Mouse (Mus musculus) adrenal gland, adult (tissue): ENCODE results near the gene Schip1.

ENCODE experiments used
- DNase-seq, 2 experiments: peaks; one replicate each; pipeline ENCODE4 v3.0.0; 2022 to 2023; ENCODE audit warnings: low spot score in 1 of 2; ENCODE audit not compliant: inconsistent age in 2 of 2

Gene Schip1

DNA sequence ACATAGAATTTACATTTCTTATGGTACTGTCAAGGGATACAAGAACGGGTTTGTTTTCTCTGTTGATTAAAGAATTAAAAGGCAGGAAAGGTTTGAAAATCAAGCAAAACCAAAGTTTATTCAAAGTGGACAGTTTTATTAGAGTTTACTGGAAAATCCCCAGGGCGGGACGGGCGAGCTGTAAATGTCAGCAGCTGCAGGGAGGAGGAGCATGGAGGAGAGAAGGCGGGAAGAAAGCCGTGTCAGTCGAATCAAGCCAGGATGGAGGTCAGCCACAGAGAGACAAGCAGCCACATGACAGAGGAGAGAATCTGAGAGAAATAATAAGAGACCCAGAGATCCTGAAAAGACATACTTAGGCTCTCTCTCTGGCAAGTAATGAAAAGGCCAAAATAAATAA lies 314.6 kb downstream of the Schip1 start:
- peak; percentile 6 to 19 for DNase-seq

DNA sequence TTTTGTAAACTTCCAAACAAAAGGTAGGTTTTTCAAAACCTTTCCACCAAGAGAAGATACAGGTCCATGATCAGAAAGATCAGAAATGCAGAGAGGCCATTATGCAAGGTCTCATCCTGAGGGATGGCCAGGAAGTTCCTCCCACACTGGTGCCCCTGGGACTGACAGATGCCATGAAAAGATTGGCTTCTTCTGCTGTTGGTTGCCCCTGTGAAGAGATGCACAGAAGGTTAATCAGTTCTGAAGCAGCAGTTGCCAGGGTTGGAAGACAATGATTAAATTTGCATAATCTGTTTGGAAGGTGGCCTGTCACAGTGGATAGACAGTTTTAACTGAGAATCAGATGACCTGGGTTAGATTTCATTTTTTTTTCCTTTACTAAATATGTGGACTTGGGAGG lies 319.1 kb downstream of the Schip1 start:
- DNase-seq, result no peak

DNA sequence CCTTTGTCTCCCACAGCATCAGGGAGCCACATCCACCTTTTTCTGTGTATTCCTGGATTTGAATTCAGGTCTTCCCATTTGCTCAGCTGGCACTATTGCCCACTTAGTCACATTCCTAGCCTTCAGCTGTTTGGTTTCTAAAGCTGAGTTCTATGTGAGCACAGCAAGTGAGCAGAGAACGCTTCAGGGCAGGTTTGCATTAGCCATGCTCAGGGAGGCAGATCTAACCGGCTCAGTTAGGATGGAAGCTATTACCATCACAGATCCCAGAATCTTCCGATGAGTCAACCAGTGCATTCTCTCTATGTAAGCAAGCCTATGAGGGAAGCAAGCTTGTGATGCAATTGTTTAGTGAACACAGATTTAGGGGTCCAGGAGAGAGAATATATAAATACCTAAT lies 320.9 kb downstream of the Schip1 start:
- DNase-seq, result no peak

DNA sequence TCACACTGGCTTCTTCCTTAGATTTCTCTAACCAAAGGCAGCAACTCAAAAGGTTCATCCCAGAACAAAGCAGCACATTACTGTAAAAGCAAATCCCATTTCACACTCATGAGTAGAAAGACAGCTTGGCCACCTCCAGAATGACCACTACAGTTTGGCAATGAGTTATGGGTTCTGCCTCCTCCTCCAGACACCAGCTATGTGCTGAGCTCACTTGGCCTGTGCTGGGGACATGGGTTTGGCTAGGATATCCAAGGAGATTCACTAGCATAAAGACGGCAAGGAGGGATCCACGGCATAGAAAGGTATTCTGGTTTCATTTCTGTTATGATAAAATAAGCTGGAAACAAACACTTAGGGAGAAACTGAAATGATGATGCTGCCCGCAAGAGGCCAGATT lies 323.4 kb downstream of the Schip1 start:
- DNase-seq, result no peak

DNA sequence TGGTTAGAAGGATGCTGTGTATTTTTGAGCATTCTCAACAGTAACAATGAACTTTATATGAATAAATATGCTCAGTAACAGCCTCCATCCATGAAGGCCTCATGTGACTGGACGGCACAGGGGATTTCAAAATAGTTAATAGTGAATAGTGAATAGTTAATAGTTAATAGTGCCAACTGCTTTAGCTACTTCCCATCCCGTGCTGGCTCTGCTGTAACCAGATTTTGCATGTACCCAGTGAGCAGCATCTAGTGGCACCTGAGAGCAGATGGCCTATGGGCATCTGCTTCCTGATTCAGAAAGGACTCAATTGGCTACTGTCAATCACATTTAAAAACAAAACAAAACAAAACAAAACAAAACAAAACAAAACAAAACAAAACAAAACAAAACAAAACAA lies 329.0 kb downstream of the Schip1 start:
- no peak for DNase-seq

DNA sequence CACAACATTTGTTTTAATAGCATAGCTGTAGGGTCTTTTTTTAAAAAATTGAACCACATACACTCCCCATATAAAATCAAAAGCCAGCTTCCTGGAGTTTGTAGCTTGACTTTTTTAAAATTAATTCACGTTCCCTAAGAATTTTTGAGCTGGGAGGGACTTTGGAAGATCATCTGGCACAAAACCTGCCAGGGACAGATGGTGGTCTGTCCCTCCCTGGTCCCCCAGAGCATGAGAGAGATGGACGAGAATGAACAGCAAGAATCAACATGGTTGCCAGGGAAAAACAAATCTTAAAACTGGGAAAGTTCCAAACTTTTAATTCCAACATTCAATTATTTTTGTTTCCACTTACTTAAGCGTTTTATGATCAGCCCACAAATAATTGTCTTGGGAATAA lies 334.1 kb downstream of the Schip1 start:
- no peak for DNase-seq

DNA sequence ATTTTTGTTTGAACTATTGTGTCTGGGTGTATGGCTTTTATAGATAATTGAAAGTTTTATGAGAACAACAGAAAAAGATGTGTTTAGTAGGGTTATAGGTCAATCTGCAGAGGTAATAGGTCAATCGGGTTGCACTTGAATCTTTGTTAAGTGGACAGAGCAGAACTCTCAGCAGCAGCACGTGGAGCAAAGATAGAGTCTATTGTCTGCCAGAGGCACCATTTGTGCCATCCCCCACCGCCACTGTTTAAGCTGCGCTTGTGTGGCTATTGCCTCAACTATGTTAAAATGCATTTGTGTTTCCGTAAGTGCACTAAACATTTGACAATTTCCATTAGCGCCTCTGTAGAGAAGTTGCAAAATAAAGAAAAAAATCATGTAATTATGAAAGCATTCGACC lies 335.5 kb downstream of the Schip1 start:
- DNase-seq, result no peak

DNA sequence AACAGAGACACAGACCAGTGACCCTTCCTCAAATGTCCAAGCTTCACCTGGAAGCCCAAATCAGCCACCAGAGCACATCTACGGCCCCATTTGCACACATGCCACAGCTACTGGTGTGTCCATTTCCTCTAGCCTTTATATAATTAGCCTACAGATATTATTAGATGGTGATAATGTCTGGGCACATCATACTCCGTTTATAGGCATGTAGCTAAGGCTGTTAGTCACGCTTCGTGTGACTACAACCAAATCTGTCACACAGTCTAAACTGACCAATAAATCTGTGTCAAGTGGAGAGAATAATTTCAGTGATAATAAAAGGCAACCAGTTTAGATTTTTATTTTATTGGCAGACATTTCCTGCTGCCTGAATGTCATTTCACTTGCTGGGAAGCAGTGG lies 338.7 kb downstream of the Schip1 start:
- DNase-seq, result no peak

DNA sequence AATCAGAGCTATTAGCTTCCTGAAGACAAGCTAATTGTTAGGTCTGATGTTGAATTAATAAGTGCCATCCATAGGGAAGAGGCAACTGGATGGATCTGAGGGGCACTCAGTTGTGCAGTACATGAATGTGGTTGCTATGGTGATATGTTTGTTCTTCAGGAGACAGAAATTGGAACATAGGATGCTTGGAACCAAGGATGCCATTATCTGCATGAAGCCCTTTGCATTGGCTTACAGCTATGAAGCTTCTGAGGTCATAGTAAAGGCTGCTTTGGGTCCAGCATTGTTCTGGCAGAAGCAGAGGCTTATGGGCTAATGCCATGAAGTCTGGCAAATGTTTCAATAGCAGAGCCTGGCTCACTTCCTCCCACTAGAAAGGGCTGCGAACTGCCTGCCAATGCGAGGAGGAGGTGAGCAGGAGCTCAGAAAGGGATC lies 339.2 kb downstream of the Schip1 start:
- DNase-seq, result no peak

DNA sequence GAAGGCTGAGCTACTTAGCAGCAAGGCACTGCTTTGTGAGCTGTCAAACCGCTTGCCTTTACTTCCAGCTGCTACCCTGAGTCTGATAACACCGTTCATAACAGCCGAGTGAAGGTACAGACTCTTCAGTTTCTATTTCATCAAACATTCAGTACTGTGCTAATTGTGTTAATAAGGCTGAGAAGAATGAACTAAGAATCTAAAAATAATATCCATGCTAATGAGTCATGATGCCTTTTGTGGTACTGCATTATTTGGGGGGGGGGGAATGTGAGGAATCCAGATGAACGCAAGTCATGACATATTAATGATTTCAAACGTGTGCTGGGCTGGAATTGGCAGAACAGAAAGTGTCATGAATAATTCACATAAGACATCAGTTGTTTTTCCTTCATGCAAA lies 341.1 kb downstream of the Schip1 start:
- no peak for DNase-seq

DNA sequence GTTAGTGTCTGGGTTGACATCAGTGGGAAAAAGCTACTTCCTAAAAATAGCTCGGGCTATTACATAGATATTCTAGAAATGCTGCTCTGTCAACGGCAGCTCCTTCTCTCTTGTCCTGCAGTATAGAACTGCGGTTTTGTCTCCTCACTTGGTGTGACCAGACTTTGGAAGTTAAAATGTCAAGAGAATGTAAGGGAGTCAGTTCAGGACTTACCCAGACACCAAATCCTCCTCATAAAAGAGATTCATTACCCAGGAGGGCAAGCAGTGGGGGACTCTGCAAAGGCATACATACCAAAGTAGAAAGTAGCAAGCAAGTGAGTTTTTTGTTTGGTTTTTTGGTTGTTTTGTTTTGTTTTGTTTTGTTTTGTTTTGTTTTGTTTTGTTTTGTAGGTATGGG lies 347.7 kb downstream of the Schip1 start:
- DNase-seq, result no peak

DNA sequence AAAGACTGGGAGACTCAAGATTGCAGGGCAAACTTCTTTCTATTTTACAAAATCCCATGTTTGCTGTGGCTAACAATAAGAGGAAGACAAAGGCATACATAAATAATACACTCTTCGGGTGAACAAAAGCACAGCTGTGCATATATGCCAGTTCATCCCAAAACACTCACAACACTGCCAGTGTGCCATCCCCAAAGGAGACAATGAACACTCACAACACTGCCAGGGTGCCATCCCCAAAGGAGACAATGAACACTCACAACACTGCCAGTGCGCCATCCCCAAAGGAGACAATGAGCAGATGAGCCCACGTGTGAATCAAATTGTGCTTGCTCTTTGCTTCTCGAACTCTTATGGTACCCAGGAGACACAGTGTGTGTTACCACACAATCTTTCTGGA lies 355.2 kb downstream of the Schip1 start:
- DNase-seq, result no peak

DNA sequence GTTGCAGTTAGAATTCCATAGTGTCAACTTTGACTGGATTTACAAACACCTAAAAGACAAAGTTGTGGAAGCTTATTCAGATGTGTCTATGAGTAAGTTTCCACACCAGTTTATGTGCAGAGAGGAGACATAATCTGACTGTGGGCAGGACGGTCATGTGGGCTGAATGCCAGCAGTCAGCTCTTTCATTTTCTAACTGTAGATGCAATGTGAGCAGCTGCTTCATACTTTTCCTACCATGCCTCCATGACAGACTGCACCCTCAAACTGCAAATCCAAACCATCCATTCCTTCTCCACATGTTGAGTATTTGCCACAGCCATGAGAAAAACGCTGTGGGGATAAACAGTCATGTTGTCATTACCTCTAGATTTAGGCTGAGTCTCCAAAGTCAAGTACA lies 356.3 kb downstream of the Schip1 start:
- no peak for DNase-seq

DNA sequence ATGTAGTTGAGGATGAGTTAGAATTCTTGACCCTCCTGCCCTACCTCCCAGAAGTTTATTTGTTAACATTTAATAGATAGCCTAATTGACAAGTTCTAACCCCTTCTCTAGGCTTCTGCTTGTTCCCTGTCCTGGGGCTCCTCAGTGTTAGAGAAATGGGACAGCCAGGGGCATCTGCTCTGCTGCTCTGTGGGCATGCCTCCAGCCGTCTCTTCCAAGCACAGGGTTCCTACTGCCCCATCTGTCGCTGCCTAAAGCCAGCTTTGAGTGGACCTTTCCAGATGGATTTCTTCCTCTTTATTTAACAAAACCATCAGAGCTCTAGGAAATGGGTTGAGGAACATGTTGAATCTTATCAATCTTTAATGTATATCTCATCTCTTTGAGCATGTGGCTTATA lies 357.2 kb downstream of the Schip1 start:
- no peak for DNase-seq

DNA sequence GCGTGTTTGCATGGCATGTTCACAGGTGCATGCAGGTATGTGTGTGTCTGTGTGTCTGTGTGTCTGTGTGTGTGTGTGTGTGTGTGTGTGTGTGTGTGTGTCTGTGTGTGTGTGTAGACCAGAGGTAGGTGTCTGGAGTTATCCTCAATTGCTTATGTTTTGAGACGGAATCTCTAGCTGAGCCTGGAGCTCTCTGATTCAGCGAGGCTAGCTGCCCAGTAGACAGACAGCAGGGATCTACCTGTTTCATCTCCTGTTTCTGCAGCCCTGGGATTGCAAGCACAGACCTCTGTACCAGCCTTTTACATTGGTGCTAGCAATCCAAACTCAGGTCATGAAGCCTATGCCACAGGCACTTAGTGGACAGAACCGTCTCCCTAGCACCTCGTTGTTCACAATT lies 363.5 kb downstream of the Schip1 start:
- DNase-seq, result no peak

DNA sequence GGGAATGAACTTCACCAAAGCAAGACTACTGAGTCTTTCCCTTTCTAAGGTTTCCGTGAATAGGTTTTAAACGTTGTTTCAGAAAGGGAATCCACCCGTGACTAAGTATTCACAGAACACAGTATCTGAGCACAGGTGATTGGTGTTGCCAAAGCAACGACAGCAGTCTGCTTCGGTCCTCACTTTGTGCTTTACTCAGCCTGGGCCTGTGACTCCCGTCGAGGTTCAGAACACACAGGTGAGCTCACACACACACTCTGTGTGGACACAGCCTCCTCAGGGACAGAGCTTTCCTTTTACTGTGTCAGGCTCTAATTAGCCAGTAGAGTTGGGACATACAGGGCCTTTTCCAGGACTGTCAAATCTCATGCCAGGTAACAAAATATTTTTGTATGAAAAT lies 369.8 kb downstream of the Schip1 start:
- DNase-seq, result no peak

DNA sequence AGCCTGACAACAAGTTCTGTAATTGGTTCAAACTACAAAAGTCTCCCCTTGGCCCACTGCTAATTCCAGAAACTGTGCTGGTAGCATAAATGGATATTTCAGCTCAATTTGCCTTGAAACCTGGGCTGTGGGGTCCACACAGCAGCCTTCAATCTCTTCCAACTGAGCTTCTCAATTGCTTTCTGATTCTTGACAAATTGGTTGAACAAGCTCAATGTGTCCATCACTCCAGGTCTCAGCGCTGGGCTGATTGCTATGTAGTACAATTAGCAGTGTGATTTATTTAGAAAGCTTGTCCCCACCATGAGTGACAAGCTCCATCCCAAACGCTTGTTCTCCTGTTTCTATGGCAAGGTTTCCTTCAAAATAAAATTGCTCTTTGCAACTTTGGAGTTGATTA lies 370.3 kb downstream of the Schip1 start:
- no peak for DNase-seq

DNA sequence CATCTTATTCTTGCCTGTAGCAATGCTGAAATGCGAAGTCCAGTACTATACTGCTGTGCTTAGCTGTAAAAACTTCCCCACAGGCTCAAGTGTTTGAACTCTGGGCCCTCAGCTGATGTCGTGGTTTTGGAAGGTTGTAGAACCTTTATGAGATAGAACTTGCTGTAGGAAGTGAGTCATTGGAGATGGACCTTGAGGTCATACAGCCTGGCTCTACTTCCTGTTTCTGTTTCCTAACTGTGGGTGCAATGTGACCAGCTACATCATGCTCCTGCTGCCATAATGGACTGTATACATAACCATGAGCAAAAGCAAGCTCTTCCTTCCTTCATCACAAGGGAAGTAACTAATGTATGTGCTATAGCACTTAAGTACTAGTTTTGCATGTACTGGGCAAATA lies 383.9 kb downstream of the Schip1 start:
- DNase-seq, result no peak

DNA sequence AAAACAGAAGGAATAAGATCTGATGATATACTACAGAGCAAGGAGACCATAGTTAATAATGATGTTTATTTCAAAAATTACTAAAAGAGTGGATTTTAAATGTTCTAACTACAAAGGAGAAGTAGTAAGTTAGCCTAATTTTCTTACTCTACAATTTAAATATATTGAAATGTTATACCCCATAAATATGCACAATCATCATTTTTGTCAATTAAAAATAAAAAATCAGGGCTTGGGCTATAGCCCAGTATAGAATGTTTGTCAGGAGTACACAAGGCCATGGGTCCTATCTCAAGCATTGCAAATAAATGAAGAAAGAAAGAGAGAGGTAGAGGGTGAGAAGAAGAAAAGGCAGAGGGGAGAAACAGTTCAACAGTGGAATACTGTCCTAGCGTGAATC lies 387.0 kb downstream of the Schip1 start:
- no peak for DNase-seq

DNA sequence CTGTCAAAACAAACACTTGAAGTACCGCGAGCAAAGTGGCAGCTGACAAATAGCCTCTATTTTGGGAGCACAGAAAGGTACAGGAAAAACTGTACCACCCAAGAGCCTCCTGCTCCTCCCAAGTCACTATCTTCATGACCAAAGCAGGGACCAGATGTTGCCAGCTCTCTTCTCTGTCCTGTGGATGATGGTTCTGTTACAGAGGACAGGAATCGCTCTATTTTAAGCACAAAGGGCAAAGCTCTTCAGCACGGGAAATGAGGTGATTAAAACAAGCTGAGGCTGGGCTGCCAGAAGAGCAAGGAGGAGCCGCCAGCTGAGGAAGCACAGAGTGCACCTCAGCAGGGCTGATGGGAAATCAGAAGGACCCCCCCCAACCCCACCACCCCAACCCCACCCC lies 388.7 kb downstream of the Schip1 start:
- DNase-seq, result peak in 1 of 2 experiments; percentile 38

DNA sequence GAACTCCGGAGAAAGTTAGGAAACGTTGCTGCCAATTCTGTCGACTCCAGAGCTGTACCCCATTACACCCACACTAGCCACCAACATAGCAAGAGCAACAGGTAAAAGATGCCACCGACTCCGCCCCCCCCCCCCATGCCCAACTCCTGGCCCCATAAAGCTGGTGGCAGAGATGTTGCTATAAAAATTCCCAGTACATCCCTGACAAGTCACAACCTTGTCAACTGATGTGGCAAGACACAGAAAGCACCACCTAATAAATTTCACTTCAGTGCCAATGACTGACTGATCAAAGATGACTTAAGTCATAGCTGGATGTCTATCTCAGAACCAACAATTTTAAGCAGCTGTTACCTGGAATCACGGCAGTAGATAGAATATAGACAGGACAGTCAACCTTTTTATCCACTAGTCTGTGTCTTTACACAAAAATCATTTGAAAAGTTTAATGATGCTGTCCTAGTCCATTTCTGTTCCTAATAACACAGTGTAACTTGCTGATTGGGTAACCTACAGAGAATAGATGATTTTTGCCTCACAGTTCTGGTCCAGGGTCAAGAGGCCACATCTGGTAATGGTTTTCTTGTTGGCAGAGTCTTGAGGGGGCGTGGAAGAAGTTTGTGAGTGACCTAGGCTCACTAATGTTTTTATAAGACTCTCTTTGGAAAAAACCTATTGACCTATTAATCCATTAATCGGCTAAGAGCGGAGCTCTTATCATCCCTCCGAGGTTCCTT lies 389.3 kb downstream of the Schip1 start:
- no peak for DNase-seq

DNA sequence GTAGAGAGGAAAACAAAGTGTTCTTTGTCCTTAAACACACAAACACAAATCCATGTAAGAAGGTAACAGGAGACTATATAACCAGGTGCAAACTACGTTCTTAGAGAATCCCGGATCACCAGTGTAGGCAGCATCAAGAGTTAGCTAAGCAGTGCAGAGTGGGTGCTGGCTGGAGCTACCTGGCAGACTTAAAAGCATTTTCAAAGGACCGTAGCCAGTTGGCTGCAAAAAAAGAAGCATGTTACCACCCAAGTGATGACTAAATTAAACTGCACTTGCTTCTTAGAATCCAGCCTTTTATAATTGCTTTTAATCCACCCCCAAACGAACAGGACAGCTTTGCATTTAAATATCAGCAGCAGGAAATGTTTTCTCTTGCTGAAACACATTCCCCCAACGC lies 402.0 kb downstream of the Schip1 start:
- no peak for DNase-seq

DNA sequence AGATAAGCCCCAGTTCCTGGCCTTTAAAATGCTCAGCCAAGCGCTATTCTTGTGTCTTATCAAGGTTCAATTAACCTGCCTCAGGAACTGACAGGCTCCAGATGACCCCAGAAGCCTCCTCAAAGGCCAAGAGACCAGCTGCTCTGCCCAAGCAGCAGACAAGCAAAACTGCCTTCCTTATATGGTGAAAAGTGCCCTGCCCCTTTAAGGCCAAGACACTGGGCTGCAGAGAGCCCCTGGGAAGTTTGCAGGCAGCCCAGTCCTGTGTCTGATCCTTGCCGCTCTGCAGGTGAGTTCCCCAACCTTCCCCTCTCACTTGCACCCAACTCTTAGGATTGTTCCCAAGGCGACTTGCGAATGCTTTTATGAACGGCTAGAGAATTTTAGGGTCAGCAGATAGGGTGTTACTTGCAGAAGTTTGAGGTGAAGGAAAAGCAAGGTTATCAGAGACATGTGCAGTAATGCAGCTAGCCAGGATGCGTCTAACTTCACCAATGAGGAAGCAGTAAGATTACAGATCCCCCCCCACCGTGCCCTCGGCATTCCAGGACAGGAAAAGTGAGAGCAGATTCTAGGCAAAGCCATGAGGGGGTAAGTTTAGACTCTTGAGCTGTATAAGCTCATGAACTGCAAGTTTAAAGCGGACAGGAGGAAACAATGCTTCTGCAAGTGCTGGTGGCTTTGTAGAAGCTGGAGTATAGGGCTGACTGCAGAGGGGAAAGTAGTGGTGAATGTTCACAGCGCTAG lies 403.5 kb downstream of the Schip1 start:
- DNase-seq, result peak in 1 of 2 experiments; percentile 24
